Mouse (Mus musculus) CH12.LX (cell line): Measurements from ENCODE around the gene Magohb.

Experiments used
- CHD2 ChIP-seq: IDR thresholded peaks from 2 replicates; pipeline ENCODE4 v1.6.1; 2011; ENCODE audit warnings: low read length, improper control_type of control experiment
- CTCF ChIP-seq, 2 experiments: IDR thresholded peaks in 1 of 2; conservative IDR thresholded peaks in 1 of 2; 2 replicates each; pipeline ENCODE4 v1.5.1; 2011 to 2012; ENCODE audit warnings: low read depth in 2 of 2, low read length in 2 of 2, improper control_type of control experiment in 1 of 2, inconsistent platforms in 1 of 2, mild to moderate bottlenecking in 1 of 2, moderate library complexity in 1 of 2
- MAZ ChIP-seq: IDR thresholded peaks from 2 replicates; pipeline ENCODE4 v1.6.1; 2012; ENCODE audit warnings: low read depth, mild to moderate bottlenecking, inconsistent platforms, low read length, improper control_type of control experiment, moderate library complexity
- POLR2A ChIP-seq: IDR thresholded peaks from 2 replicates; pipeline ENCODE4 v1.6.1; 2011; ENCODE audit warnings: low read depth, mild to moderate bottlenecking, improper control_type of control experiment, low read length
- TCF12 ChIP-seq: IDR thresholded peaks from 2 replicates; pipeline ENCODE4 v1.6.1; 2014; ENCODE audit warnings: low read depth, mild to moderate bottlenecking, inconsistent platforms, low read length, improper control_type of control experiment

GRCm38 (mm10) chr6:131340082-131340481, 47.0 kb upstream of the Magohb start:
- TF ChIP-seq CTCF (conservative IDR thresholded peaks at IDR 0.05 in 1 of 2, IDR thresholded peaks at IDR 0.05 in 1 of 2; ENCODE audit: low read depth in 2 of 2, low read length in 2 of 2) (no peak), POLR2A (no peak), CHD2 (no peak), TCF12 (no peak), MAZ (no peak)
